Mouse (Mus musculus) spleen, adult 10 weeks (tissue): ENCODE results near the gene Olfr938. TPM values are rescaled to one million over a fixed set of nuclear protein-coding genes. Genes with fewer than 3 reads are reported as not detected.

Source experiments
- polyA plus RNA-seq: library from polyadenylated mRNA; stranded (reverse); fragments of 350-450 nt; fragmentation: Illumina TruSeq; extraction: RNeasy Lipid Tissue Mini Kit (QIAGEN cat#74804); gene quantifications from one replicate; pipeline ENCODE4 v1.2.3, GENCODE M21; 2015; ENCODE audit warnings: low replicate concordance; ENCODE audit not compliant: insufficient read depth

Olfr938 gene
- polyA plus RNA-seq: not detected

DNA sequence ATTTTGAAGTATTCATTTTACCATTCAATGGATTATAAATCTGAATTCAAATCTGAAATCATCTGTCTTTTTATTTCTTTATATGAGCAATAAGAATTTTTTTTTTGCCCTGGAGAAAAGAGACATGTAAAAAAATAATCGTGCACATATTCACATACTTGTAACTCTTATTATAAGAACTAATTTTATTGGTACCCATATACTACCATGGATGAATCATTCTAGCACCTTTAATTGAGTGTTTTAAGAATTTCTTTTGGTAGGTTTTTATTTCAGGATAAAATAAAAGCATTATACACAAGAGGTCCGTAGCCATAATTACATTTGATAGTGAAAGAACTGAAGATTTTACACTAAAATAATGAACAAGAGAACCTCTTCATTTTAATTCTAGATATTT lies at the start of gene Olfr938:
Gene Olfr938, minus strand, starts transcription at position 101 of the 400 bp plus-strand sequence.

GRCm38 (mm10) chr9:39127831-39128230 lies 49.1 kb upstream of the Olfr938 start, which contains the start of gene Olfr27:
Gene Olfr27 (plus strand): TSS chr9:39128131.

GRCm38 (mm10) chr9:39064851-39065250 lies 13.8 kb downstream of the Olfr938 start, which contains the start of gene Olfr937:
Gene Olfr937 (minus strand): TSS chr9:39064951.

Other genes with a start within 250 kb of the Olfr938 start
- gene Olfr924, start 234.4 kb downstream of the Olfr938 start, polyA plus RNA-seq: not detected
- gene Olfr26, start 223.8 kb downstream of the Olfr938 start, polyA plus RNA-seq: not detected
- not detected for gene Olfr926, start 201.8 kb downstream of the Olfr938 start, polyA plus RNA-seq
- not detected for gene Olfr930, start 149.1 kb downstream of the Olfr938 start, polyA plus RNA-seq
- not detected for gene Olfr933, start 106.6 kb downstream of the Olfr938 start, polyA plus RNA-seq
- not detected for gene Olfr934, start 90.6 kb downstream of the Olfr938 start, polyA plus RNA-seq
- gene Olfr935, start 79.2 kb downstream of the Olfr938 start, polyA plus RNA-seq: not detected
- not detected for gene Olfr146, start 55.5 kb downstream of the Olfr938 start, polyA plus RNA-seq
- gene Olfr937, start 13.9 kb downstream of the Olfr938 start, polyA plus RNA-seq: not detected
- not detected for gene Olfr27, start 49.2 kb upstream of the Olfr938 start, polyA plus RNA-seq
- not detected for gene Olfr943, start 87.4 kb upstream of the Olfr938 start, polyA plus RNA-seq
- not detected for gene Olfr944, start 123.0 kb upstream of the Olfr938 start, polyA plus RNA-seq
- gene Olfr1537, start 171.1 kb upstream of the Olfr938 start, polyA plus RNA-seq: not detected
- gene Olfr945, start 197.9 kb upstream of the Olfr938 start, polyA plus RNA-seq: not detected
- not detected for gene Olfr948, start 247.2 kb upstream of the Olfr938 start, polyA plus RNA-seq